Mouse (Mus musculus): Measurements from ENCODE around the gene Lrrfip2.

Gene Lrrfip2

DNA sequence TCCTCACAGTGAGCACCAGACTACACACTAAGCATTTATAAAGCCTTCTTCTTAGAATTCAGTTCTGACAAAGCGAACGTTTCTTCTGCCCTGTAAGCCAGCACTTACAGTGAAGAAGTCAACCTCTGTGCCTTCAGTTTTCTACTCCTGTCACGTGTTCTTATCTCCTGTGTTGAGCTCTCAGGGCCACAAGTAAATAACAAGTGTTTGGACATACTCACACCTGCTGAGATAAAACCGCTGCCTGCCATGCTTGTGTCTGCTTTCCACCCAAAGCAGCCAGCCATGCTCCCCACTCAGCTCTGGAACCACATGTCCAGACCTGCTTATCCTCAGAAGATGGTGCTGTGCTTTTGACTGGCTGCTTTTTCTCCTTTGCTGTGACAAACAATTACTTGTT lies 49.2 kb downstream of the Lrrfip2 start:
- DNase-seq, result no peak

DNA sequence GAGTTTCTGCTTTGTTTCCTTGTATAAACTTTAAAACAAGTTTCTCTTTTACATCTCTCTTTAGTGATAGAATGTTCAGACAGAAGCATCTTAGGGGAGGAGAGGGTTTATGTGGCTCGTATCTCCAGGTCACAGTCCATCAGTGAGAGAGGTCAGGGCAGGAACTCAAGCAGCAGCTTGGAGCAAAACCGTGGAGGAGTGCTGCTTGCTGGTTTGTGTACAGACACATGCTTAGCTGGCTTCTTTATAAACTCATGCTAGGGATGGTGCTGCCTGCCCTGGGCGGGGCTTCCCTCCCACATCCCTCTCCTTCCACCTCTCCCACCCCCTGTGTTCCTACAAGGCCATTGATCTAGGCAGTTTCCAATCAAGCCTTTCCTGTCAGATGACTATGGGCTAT lies 53.0 kb downstream of the Lrrfip2 start:
- no peak for DNase-seq

DNA sequence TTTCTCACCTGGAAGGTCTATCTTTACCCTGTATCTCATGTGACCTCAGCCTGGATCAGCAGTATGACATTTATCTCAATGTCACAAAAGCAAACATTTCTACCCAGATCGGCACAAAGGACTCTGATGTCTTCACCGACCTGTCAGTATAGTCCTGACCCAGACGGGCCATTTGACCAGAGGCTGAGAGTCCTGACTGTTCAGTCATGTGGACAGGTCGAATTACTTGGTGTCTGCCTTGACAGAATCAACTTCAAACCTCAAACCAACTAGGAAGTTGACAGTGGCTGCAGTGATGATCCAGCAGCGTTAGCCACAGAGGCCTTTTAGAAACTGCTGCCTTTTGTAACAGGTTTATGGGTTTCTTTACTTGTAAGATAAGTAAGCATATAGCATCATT lies 56.7 kb downstream of the Lrrfip2 start:
- DNase-seq, result no peak

DNA sequence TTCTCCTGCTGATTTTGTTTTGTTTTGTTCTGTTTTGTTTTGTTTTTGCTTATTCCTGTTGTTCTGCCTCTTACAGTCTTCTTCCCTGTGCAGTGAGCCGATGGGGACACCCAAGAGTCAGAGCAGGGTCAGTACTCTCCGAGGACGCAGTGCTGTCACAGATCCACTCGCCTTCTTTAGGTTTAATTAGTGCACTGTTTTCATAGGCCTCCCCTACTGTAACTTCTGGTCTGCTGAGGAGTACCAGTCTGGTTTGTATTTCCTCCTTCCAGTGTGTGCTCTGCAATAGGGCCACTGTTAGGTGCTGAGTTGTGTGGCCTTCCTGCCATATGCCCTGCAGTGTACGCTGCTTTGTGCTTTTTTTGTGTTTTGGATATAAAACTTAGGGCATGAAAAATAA lies 61.6 kb downstream of the Lrrfip2 start:
- DNase-seq, result no peak

DNA sequence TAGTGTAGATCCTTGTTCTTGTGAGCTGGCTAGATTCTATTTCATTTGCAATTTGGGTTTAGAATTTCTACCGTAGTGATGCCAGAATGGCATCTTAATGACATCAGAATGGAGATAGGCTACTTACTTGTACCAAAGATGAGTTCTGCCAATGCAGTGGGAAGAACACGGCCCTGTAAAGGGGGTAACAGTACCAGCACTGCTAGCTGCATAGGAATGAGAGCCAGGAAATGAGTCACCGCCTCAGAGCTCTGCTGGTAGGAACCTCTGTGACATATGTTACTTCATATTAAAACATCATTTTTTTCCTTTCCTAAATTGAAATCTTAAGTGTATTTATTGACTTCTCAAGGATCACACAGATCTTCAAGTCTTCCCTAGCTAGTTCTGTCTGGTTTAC lies 64.8 kb downstream of the Lrrfip2 start:
- DNase-seq, result peak; percentile 10 to 37

DNA sequence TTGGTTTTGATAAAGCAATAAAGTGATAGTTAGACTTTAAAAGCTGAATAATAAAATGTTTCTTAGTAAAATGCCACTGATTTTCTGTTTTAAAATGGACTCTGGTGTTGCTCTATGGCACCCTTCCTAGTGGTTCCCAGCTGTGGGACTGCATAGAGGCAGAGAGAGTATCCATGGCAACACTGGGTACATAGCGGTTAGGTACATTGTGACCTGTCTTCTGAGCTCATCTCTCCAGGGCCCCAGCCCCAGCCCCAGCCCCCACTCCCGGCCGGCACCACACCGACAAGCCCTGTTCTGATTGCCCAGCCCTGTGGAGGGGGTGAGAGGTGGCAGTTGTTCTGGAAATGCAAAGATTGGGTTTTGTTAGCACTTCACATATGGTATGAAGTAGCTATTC lies 67.5 kb downstream of the Lrrfip2 start:
- no peak for DNase-seq

DNA sequence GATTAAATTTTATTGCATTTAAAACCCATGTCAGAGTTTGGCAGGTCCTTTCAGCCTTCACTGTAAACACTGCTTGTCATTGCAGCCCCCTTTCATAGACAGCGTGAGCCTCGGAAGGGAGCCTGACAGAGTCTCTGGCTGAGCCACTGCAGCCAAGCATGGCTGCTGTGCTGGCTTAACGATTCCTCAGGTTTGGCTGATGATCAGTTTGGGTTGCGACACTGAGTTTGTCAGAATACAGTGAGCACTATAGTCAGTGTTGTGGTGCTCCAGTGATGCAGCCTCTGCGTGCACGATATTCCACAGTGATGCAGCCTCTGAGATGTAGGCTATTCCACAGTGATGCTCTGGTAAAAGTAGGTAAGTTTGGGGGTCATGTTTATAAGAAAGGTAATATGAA lies 69.5 kb downstream of the Lrrfip2 start:
- DNase-seq, result no peak

DNA sequence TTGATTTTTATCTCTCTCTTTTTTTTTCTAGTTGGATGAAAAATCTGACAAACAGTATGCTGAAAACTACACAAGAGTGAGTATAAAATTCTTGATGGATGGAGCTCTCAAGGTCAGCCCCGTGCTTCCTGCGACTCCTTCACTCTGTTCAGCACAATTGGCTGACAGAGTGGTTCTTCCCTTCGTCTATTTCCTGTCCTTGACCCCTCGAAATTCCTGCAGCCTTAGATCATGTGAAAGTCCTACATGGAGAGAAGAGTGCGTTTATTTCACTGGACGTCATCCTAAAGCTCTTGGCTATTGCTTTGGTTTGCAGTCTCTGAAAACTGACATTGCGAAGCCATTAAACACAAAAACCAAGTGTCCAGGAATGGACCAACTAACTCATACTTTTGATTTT lies 71.3 kb downstream of the Lrrfip2 start:
- DNase-seq, result no peak

DNA sequence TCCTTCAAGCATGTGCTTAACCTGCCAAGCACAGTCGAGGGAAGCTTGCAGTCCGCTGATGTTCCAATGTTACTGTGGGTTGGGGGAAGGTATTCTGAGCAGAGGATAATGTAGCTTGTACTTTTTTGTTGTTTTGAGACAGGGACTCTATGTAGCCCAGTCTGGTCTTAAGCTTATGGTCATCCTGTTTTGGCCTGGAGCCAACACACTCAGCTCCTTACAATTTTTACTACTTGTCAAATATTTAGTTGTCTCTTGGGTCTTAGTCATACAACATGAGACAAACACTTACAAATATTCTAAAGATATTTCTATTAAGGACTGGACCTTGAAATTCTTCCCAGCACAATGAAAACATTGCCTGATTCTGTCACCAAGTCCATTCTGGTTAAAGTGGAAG lies 75.8 kb downstream of the Lrrfip2 start:
- DNase-seq, result no peak

DNA sequence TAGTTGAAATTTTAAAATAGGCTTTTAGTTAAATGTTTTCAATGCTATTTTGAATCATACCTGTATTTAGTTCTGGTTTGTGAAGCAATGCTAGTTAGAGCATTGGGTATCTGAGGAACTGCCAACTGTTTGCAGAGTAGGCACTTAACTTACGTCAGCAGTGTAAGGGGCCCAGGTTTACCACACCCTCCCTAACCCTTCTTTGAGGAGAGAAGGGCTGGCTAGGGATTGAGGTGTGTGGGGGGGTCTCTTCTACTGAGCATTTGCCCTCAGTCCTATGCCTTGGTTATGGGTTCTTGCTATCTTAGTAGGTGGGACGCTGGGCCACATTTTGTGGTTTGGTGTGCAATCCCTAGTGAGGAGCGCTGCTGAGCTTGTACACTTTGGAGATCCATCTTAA lies 79.7 kb downstream of the Lrrfip2 start:
- DNase-seq, result no peak

DNA sequence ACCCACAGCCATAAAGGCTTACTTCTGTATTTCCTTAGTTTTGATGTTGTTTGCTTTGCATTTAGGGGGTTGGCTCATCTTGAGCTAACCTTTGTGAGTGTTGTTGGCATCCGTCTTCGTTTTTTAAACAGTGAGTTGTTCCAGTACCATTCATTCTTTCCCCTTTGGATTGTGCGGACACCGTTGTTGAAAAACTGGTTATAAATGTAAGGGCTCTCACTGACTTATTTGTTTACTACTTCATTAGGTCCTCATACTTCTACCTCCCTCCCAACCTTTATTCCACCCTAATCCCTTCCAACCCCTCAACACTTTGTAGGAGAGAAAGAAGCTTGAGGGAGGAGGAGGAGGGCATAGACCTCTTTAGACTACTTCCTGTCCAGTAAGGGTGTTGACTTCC lies 80.3 kb downstream of the Lrrfip2 start:
- no peak for DNase-seq

DNA sequence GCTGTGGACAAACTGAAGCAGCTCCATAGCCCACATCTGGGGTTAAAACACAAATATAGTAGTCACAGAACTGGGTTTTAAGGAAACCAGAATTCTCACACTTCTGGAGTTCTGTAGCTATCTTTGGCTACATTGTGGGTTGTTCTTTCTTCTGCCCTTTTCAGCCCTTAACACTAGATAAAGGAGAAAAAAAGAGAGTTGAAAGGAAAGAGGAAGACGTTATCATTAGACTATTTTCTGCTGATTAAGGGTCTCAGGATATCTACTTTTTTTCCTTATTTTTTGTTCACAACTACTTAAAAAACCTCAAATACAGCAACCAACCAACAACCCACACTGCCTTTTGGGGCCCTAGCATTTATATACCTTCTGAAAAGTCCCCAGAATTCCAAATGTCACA lies 80.9 kb downstream of the Lrrfip2 start:
- no peak for DNase-seq

DNA sequence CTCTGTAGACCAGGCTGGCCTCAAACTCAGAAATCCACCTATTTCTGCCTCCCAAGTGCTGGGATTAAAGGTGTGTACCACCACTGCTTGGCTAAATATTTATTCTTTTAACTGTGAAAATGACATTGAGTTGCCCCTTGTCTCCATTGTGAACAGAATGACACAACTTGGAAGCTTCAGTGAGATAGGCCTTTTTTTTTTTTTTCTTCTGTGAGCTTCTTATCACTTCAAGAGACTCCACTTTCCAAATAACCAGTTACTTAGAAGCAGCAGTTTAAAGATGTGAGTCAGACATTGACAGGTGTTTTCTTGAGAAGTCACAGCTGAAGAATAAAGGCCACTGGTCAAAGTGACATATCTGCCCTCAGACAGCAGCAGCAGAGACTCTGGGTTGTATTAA lies 82.8 kb downstream of the Lrrfip2 start:
- DNase-seq, result no peak

DNA sequence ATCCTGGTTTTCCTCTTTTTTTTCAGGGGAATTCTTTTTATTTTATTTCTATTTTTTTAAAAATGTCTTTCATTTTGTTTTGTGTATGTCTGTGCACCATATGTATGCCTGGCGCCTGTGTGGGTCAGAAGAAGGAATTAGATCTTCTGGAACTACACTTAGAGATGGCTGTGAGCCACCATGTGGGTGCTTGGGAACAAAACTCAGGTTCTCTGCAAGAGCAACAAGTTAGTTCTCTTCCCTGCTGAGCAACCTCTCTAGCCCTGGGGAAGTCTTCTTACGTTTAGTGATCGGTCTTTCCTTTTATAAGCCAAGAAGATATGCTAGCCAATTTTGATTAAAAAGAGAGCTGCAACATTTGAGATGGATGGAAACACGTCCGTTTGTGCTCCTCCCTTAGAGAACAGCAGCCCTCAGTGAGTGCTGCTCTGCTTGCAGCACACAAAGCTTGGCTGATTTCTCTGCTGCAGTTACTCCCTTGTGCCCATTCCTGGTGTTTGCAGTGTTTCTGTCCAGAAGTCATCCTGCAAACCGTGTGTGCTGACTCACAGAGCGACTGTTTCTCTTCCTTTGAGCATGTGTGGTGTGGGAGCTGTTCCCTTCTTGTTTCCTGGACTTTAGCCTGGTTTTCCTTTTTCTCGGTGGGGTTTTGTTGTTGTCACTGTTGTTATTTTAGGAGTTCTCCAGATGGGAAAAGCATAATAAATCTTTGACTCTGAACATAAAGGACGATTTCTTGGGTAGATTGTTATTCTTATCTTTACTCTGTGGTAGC lies 87.4 kb downstream of the Lrrfip2 start:
- DNase-seq, result no peak

DNA sequence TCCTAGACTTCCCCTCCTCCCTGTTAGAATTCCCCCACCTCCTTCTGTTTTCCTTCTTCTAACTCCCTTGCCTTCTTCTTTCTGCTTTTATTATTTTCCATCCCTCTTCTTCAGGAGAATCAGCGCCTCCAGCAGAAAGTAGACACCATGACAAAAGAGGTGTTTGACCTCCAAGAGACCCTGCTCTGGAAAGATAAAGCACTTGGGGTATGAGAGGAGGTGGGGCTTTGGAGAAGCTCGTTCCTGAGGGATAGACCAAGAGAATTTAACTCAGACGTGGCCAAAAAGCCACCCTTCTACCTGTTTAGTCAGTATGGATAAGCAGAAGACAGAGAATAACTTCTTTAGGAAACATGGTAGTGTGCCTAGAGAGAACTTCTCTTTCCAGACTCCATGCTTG lies 90.3 kb downstream of the Lrrfip2 start:
- DNase-seq, result no peak

DNA sequence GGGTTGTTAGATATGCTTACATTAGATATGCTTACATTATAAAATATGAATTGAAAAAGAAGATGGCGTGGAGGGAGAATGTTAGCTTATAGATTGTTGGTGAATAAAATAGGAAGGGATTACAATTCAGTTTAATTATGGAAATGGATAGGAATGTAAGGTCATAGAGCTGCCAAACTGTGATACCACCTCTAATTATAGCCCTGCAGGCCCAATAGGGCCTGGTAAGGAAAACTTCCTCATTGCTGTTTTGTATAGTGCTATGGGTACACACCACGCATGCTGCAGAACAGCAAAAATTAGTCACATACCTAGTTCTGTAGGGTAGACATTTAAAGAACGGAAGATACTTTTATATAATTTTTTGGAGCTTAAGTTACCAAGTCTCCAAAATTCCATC lies 90.8 kb downstream of the Lrrfip2 start:
- DNase-seq, result no peak

DNA sequence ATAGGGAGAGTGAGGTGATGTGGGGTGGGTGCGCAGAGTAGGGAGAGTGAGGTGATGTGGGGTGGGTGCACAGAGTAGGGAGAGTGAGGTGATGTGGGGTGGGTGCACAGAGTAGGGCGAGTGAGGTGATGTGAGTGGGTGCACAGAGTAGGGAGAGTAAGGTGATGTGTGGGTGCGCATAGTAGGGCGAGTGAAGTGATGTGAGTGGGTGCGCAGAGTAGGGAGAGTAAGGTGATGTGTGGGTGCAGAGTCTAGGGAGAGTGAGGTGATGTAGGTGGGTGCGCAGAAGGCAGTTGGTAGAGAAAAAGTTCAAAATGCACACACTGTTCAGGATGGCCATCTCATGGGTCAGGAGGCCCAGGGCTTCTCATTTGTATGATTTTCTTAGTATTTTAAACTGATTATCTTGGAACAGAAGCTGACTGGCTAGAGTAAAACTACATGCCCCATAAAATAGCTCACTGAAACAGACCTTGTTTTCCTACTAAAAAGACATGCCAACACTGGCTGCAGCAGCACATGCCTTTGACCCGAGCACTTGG lies 91.8 kb downstream of the Lrrfip2 start:
- DNase-seq, result no peak

DNA sequence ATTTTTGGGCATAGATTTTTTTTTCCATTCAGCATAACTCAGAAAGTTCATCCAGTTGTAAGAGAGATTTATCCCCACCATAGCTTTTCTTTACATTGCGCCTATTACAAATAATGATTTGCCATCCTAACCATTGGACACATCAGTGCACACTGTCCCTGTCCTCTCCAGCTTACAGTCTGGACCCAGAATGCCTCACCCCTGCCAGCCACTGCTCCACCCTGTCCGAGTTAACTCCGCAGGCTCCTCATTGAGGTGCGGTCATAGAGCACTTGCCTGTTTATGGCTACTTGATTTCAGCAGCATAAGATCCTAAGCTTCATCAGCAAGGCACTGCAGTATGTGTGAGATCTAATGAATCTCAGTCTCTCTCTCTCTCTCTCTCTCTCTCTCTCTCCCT lies 93.0 kb downstream of the Lrrfip2 start:
- DNase-seq, result no peak

DNA sequence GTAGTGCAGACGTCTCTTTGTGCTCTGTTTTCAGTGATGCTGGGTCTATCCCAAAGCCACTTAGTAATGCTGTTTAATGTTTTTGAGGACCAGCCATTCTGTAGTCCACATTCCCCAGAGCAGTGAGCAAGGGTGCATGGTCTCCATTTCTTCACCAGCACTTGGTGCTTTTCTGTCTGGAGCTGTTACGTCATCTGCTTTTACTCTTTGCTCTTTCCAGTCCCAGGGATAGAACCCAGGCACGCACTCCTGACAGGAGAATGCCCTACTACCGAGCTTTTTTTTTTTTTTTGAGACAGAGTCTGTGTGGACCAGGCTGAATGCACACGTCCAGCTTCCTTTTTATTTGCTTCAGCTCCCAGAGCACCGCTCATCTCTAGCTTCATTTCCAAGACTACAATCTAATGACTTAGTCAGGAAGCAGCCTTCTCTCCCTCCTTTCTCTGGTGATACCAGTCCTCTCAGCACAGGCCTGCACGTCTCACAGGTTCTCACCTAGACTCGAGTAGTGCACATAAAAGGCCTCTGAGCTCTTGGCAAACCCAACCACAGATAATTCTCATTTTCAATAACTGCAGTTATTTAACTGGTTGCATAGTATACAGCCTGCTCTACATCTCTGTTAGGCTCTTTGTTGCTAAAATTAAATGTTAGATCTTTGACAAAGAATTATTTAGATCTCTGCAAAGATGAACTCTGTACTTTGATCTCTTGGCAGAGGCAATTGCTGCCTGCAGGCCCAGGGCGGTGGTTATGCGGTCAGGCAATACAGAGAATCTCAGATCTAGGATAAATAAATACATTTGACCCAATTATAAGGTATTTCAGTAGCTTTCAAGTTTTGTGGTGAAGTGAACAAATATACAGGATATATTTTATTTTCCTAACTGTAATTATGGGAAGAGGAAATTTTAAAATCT lies 94.0 kb downstream of the Lrrfip2 start:
- DNase-seq, result no peak

DNA sequence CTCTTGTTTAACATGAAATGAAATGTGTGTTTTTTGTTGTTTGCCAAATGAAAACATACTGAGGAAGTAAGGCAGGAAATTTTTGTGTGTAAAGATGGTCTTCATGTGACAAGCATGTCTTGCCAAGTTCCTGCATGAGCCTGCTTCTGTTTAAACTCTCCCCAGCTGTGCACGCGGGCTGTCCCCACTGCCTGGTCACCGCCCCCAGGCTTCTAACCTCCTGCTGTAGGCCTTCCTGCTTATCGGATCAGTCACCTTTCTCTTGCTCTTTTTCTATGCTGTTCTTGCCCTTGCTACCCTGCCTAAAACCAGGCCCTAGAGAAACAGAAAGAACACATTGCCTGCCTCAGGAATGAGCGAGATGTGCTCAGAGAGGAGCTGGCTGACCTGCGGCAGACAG lies 96.1 kb downstream of the Lrrfip2 start:
- no peak for DNase-seq

DNA sequence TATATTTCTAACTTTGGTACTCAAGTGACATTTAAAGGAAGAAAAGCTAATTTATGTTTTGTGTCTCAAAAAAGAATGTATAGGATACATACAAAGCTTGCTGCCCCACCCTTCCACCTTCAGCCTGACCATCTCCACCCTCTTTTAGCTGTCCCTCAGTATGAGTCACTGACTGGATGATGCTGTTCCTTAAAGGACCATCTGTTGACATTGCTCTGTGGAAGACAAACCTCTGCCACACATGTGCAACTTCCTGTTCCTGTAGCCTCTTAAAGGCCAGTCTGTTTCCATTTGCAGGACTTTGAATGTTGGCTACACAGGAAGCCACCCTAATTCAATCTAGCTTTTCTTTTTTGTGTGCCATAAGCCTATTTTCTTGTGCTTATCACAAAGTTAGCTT lies 99.0 kb downstream of the Lrrfip2 start:
- DNase-seq, result no peak

DNA sequence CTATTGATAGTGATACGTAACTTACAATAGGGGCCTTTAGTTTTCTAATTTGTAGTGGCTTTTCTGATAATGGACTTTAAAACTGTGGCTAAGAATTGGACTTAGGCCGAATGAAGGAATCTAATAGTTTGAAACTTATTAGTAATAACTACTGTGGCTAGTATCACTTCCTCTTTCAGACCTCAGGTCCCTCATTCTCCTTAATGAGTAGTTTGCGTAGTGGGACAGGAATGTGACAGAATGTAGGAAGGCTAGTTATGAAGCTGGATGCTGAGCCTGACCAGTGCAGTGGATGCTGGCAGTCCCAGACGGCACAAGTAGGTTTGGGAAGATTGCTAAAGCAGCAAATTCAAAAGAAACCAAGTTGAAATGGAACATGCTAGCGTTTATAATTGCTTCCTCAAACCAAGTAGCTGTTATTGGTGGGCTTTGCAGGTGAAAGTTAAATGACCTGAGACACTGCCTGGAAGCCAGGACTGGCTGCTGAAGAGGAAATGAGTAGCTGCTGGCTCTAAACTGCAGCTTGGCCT lies 103.2 kb downstream of the Lrrfip2 start:
- no peak for DNase-seq

DNA sequence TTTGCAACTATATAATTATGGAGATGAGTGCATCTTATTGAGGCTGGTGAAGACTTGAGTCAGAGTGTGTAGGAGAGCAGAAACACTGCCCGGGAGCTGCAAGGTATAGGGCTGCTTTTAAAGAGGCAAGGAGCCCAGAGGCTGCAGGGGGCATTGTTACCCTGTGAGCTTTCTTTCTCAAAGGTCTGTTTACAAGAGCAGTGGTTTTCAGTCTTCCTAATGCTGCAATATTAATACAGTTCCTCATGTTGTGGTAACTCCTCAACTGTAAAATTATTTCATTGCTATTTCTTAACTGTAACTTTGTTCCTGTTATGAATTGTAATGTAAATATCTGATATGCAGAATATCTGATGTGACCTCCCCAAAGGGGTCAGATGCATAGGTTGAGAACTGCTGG lies 104.2 kb downstream of the Lrrfip2 start:
- DNase-seq, result no peak

DNA sequence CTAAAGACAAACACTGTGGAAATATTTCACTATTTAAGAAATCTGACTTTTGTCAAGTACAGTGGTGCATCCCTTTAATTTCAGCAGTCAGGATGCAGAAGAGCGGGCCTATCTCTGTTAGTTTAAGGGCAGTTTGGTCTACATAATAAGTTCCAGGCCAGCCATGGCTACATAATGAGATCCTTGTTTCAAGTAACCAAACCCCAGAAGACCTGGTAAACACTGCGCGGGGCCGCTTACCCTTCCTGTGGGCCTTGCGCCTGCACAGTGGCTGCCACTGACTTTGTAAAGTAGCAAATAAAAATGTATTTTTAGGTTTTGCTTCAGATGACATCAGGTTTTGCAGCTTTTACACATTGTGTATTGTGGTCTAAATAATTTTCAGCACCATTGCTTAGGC lies 106.0 kb downstream of the Lrrfip2 start:
- DNase-seq, result no peak
